Mouse (Mus musculus) CD4-positive helper T cell, adult 2 months (primary cell): ENCODE data around the gene Klk12.
A peak's percentile ranks its signal among the peaks of the same experiment; 100 is the strongest.

Source experiments
- DNase-seq: peaks from one replicate; pipeline ENCODE4 v3.0.0-alpha.2; 2012; ENCODE audit warnings: low read depth, missing footprints, low spot score

The Klk12 gene

DNA sequence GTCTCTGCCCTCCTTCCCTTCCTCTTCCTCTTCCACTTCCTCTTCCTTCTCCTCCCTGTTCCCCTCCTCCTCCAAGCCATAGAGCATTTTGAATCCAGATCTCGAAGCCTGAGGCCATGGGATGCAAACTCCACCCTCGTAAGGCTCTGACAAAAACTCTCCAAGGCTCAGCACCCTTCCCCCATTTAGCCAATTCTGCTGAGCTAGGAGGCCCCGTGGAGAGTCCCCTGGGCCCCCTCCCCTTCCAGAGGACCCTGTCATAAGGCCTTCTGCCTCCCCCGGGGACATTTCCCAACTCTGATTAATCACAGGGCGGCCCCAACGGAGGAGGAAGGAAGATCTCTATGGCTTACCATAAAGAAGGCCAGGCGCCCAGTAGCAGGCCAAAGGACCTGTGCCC lies 22.9 kb downstream of the Klk12 start, which contains the start of gene Klk9:
Klk9 (plus strand) TSS at position 301 of the 400 bp plus-strand sequence.
- DNase-seq = no peak

DNA sequence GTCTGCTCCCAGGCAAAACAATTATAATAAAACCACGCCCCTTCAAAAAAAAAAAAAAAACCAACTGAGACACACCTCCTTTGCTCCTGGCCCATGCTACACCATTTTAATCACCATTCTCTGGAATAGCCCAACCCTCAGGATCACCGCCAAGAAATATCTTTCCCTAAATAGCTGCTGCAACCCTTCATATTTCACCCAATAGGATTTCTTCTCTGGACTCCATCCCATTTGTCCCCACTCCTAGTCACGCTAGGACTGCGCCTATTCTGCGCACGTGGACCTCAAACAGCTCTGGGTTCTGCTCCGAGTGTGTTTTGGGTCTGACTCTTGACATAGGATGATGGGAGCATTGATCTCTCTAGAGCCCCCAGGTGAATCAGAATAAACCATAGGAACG lies 27.7 kb downstream of the Klk12 start:
- no peak for DNase-seq

DNA sequence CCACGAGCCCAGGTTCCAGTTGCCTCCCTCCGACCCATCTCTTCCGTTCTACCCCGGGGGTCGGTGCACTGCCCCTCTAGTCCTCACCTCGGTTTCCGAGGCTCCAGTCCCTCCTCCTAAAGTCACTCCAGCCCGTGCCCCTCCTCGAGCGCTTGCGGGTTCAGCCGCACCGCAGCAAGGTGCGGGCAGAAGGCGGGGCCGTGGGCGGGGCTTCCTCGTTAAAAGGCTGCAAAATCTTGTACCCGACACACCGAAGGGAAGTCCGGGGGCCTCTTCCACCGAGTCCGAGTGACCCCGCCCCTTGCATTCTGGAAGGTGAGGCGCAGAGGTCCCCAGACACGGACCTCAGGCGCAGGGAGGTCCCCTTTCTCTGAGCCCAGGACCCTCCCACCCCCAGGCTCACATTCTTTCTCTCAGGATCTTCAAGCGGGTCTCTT lies 28.7 kb downstream of the Klk12 start, which contains the start of gene Klk8:
Klk8 (plus strand) TSS at position 245 of the 437 bp plus-strand sequence.
- DNase-seq = peak; percentile 82

DNA sequence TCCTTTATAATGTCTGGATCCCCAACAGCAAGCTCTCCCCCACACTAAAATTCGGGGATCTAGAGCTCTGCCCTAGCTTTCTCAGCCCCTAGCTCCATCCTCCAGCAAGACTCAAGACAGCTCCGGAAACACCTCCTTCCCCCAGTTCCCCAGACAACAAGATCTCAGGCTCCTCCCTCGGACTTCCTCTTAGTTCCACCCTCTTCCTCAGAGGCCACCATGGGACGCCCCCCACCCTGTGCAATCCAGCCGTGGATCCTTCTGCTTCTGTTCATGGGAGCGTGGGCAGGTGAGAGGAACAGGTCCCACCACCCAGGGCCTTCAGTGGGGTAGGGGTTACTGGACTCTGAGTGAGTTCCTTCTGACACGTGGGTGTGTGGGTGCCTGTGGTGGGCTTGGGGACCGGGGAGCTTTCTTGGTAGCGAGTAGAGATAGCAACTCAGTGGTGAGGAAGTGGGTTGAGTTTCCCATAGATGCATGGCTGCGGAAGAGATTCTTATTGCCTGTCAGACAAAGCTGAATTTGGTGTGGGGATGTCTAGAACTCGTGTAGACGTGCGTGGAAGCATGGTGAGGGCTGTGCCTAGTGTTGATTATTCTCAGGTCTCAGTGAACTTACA lies 29.3 kb downstream of the Klk12 start:
- DNase-seq = peak; percentile 70

DNA sequence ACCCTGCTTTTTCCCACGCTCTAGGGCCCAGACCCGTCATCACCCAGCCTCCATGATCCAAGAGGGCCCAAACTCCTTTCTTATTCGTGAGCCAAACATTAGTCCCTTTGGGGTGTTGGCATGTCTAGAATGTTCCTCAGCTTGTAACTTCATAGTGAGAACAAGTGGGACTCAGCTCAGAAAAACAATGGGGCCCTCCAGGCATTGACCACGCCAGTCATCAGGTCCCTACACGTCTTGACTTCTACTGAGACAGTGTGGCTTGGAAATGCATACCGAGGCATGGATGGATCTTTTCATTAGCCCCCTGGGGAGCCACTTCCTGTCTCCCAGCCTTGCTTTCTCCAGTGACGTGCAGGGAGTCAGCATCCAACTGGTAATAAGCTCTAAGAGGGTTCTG lies 31.2 kb downstream of the Klk12 start:
- no peak for DNase-seq

DNA sequence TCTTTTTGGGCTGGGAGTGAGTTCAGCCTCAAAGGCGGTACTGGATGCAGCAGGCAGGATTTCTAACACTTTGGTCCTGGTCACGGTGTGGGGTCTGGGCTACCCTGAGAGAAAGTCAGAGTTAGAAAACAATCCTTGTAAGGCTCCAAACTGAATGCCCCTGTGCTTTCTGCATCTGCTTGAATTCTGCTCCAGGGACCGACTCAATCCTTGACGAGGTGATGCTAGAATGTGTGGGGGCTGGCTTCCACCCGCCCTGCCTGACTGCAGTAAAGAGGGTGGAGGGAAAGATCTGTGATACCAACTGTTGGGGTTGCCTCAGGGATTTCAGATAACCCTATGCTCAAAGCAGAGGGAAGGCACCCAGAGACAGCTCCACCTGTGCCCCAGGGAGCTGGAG lies 42.3 kb downstream of the Klk12 start, which contains the start of gene Klk7:
Klk7 (plus strand) TSS at position 301 of the 400 bp plus-strand sequence.
- DNase-seq = no peak

DNA sequence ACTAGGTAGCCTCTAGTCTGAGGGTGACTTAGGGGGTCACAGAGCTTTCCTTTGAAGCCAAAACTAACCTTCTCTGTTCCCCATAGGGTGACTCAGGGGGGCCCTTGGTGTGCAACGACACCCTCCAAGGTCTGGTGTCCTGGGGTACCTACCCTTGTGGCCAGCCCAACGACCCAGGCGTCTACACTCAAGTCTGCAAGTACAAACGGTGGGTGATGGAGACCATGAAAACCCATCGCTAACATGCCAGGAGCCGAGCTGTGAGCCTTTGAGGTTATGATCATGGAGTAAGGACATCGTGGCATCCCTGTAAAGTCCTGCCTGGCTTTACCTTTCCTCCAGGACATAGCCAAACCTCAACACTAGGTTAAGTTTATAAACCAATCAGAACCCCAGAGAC lies 46.5 kb downstream of the Klk12 start:
- DNase-seq = no peak

DNA sequence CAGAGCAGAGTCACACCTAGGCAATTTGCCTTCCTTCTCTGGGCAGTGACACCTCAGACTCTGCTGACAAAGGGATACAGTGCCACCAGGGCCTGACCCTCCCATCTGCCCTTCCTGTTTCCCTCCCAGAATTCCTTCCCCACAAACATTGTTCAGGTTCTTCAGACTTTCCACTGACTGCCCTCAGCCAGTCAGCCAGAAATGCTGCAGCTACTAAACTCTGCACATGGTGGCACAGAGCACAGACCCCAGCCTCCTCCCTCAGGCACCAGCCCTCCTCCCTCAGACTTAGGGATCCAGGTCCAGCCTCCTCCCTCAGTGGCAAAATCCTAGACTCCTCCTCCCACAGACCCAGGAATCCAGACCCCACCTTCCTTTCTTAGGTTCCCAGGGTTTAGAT lies 48.0 kb downstream of the Klk12 start:
- no peak for DNase-seq

DNA sequence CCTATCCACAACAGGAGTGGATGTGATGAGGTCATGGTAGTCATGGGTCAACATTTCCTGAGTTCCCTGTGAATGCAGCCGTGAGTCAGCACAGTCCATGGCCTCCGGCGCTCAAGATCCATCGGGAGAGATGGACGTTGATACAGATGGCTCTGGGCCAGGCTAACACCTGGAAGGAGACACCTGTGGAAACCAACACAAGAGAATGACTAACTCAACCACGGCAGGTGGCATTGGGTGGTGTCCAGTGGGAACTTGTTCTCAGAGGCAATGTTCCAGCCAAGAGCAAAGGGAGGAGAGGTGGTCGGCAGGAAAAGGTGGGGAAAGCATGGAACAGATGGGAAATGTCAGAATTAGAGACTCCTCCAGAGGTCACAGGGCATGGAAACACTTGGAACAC lies 52.9 kb downstream of the Klk12 start:
- no peak for DNase-seq
